Mouse (Mus musculus) fibroblast of lung, adult 2 months (primary cell): ENCODE data around the gene Armc3.

Source experiments
- DNase-seq: peaks from one replicate; pipeline ENCODE4 v3.0.0-alpha.2; 2011; ENCODE audit warnings: low read depth

Armc3 gene

GRCm38 (mm10) chr2:19198452-19199365, at the start of gene Armc3:
TSS of gene Armc3 (plus strand) at chr2:19199302.
- no peak for DNase-seq

GRCm38 (mm10) chr2:19152687-19153086, 46.4 kb upstream of the Armc3 start:
- DNase-seq: no peak

GRCm38 (mm10) chr2:19156176-19156575, 42.9 kb upstream of the Armc3 start:
- DNase-seq: no peak

GRCm38 (mm10) chr2:19159539-19159938, 39.6 kb upstream of the Armc3 start:
- DNase-seq: no peak

GRCm38 (mm10) chr2:19160368-19161114, 38.6 kb upstream of the Armc3 start:
- peak; percentile 17 for DNase-seq

- no peak for DNase-seq
Measured at GRCm38 (mm10) chr2:19164234-19164633, 34.9 kb upstream of the Armc3 start.

- DNase-seq: no peak
Measured at GRCm38 (mm10) chr2:19176827-19177236, 22.3 kb upstream of the Armc3 start.

GRCm38 (mm10) chr2:19199366-19199853, 308 bp downstream of the Armc3 start:
- DNase-seq: no peak

- no peak for DNase-seq
Measured at GRCm38 (mm10) chr2:19200112-19200511, 1.0 kb downstream of the Armc3 start.

- no peak for DNase-seq
Measured at GRCm38 (mm10) chr2:19201682-19202081, 2.6 kb downstream of the Armc3 start.

GRCm38 (mm10) chr2:19234305-19234704, 35.2 kb downstream of the Armc3 start:
- no peak for DNase-seq

- no peak for DNase-seq
Measured at GRCm38 (mm10) chr2:19235193-19235592, 36.1 kb downstream of the Armc3 start.

GRCm38 (mm10) chr2:19235614-19236013, 36.5 kb downstream of the Armc3 start:
- no peak for DNase-seq

GRCm38 (mm10) chr2:19238771-19239170, 39.7 kb downstream of the Armc3 start:
- no peak for DNase-seq

GRCm38 (mm10) chr2:19249611-19250010, 50.5 kb downstream of the Armc3 start:
- no peak for DNase-seq

- no peak for DNase-seq
Measured at GRCm38 (mm10) chr2:19255037-19255436, 55.9 kb downstream of the Armc3 start.

GRCm38 (mm10) chr2:19257255-19257654, 58.2 kb downstream of the Armc3 start:
- DNase-seq: no peak

GRCm38 (mm10) chr2:19260399-19260798, 61.3 kb downstream of the Armc3 start:
- no peak for DNase-seq

- DNase-seq: no peak
Measured at GRCm38 (mm10) chr2:19263375-19263774, 64.3 kb downstream of the Armc3 start.

GRCm38 (mm10) chr2:19265834-19266233, 66.7 kb downstream of the Armc3 start:
- no peak for DNase-seq

- no peak for DNase-seq
Measured at GRCm38 (mm10) chr2:19267396-19267795, 68.3 kb downstream of the Armc3 start.

GRCm38 (mm10) chr2:19269955-19270354, 70.9 kb downstream of the Armc3 start:
- no peak for DNase-seq

GRCm38 (mm10) chr2:19270709-19271120, 71.6 kb downstream of the Armc3 start:
- DNase-seq: no peak
